Mouse (Mus musculus): ENCODE measurements at regions not wholly inside any gene's neighbourhood (a gene's known extent, or its start where the extent isn't known, plus 50 kb on each side); places are given as distances from the start of the nearest gene placed in this dataset.

- DNase-seq = no peak
Measured at GRCm38 (mm10) chr12:57809961-57810360, 246.0 kb downstream of the Ttc6 start.

GRCm38 (mm10) chr12:57823809-57824208, 259.9 kb downstream of the Ttc6 start:
- DNase-seq = no peak

- peak; percentile 6 for DNase-seq
Measured at GRCm38 (mm10) chr12:57825754-57826153, 261.8 kb downstream of the Ttc6 start.

- DNase-seq = no peak
Measured at GRCm38 (mm10) chr12:57842813-57843212, 278.9 kb downstream of the Ttc6 start.

- no peak for DNase-seq
Measured at GRCm38 (mm10) chr12:57871028-57871427, 307.1 kb downstream of the Ttc6 start.

GRCm38 (mm10) chr12:57890783-57891478, 320.6 kb upstream of the Sstr1 start:
- no peak for DNase-seq

- no peak for DNase-seq
Measured at GRCm38 (mm10) chr12:57891556-57891955, 320.0 kb upstream of the Sstr1 start.

GRCm38 (mm10) chr12:57897751-57898250, 313.8 kb upstream of the Sstr1 start:
- no peak for DNase-seq

GRCm38 (mm10) chr12:57904658-57905057, 306.9 kb upstream of the Sstr1 start:
- no peak for DNase-seq

- no peak for DNase-seq
Measured at GRCm38 (mm10) chr12:57918211-57918610, 293.4 kb upstream of the Sstr1 start.

GRCm38 (mm10) chr12:57922031-57922430, 289.5 kb upstream of the Sstr1 start:
- no peak for DNase-seq

GRCm38 (mm10) chr12:57924422-57924821, 287.1 kb upstream of the Sstr1 start:
- no peak for DNase-seq

GRCm38 (mm10) chr12:57926886-57927285, 284.7 kb upstream of the Sstr1 start:
- DNase-seq = no peak

- no peak for DNase-seq
Measured at GRCm38 (mm10) chr12:57928030-57928429, 283.5 kb upstream of the Sstr1 start.

- DNase-seq = no peak
Measured at GRCm38 (mm10) chr12:57931856-57932255, 279.7 kb upstream of the Sstr1 start.

GRCm38 (mm10) chr12:57949886-57950285, 261.7 kb upstream of the Sstr1 start:
- DNase-seq = no peak

GRCm38 (mm10) chr12:57958527-57958926, 253.0 kb upstream of the Sstr1 start:
- no peak for DNase-seq

- DNase-seq = no peak
Measured at GRCm38 (mm10) chr12:57960171-57960570, 251.4 kb upstream of the Sstr1 start.

- no peak for DNase-seq
Measured at GRCm38 (mm10) chr12:57969168-57969567, 242.4 kb upstream of the Sstr1 start.

- no peak for DNase-seq
Measured at GRCm38 (mm10) chr12:57970163-57970562, 241.4 kb upstream of the Sstr1 start.

- DNase-seq = no peak
Measured at GRCm38 (mm10) chr12:57972484-57972883, 239.1 kb upstream of the Sstr1 start.
